ENCODE assay signal across 17 mouse cellular contexts in the genomic region with DNA sequence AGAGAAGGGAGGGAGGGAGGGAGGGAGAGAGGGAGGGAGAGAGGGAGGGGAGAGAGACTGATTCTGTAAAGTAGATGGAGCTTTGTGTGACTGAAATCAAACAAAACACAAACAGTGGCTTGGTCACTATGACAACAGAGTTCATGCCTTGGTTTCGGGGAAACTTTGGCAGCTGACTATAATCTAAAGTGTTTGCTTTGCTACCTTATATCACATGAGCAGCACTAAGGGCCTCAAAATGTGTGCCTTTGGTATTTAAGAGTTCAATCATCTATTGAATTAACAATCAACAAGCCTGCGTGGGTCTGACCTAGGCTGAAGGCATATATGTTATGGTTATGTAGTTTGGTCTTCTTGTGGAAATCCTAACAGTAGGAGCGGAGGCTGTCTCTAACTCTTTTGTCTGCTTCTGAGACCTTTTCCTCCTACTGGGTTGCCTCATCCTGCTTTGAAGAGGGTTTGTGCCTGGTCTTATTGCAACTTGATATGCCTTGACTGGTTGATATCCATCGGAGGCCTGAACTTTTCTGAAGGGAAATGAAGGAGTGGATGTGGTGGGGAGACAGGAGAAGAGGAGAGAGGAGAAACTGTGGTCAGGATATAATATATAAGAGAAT. TPM values are rescaled to one million over a fixed set of nuclear protein-coding genes. Genes with fewer than 3 reads are reported as not detected.
A peak's percentile ranks its signal among the peaks of the same experiment; 100 is the strongest.
DNase-seq lines count a peak whose midpoint lies in the region; ATAC-seq and TF ChIP-seq lines count a peak whose summit lies in the region.
"Had no signal": no experiment of that assay in that cellular context is flagged by ENCODE, and none has a peak within 500 bp of the region (broad histone marks: within the 10 kb centered on the region; RNA-seq: fewer than 3 reads in every experiment).

No protein-coding gene starts in this region.

- no peaks in the 10 kb centered on the region for H3K9me3 ChIP-seq in midbrain, embryonic 11.5 days (ENCODE audit: control insufficient read depth, low read length)
- H3K9me3 ChIP-seq in midbrain, postnatal 0 days (ENCODE audit: low read length): no peaks in the 10 kb centered on the region
- H3K9me3 ChIP-seq in intestine, embryonic 16.5 days (ENCODE audit: control insufficient read depth, low read length): no peaks in the 10 kb centered on the region
- H3K9me3 ChIP-seq: embryonic facial prominence, embryonic 13.5 days; forebrain, embryonic 10.5 days; limb, embryonic 13.5 days; midbrain, embryonic 12.5 days had no signal

- no peak overlapping the region for H3K27ac ChIP-seq in midbrain, embryonic 11.5 days (ENCODE audit: low read depth, low read length)
- H3K27ac ChIP-seq in midbrain, postnatal 0 days (ENCODE audit: low read depth, low read length): no peak overlapping the region
- H3K27ac ChIP-seq in intestine, embryonic 16.5 days (ENCODE audit: low read length): no peak overlapping the region
- H3K27ac ChIP-seq: embryonic facial prominence, embryonic 13.5 days; forebrain, embryonic 10.5 days; limb, embryonic 13.5 days; midbrain, embryonic 12.5 days had no signal

- H3K4me3 ChIP-seq in midbrain, embryonic 11.5 days (ENCODE audit: low read depth, low read length): no peak overlapping the region
- no peak overlapping the region for H3K4me3 ChIP-seq in midbrain, postnatal 0 days (ENCODE audit: low read depth, low read length)
- H3K4me3 ChIP-seq in intestine, embryonic 16.5 days (ENCODE audit: low read length): no peak overlapping the region
- H3K4me3 ChIP-seq: embryonic facial prominence, embryonic 13.5 days; forebrain, embryonic 10.5 days; limb, embryonic 13.5 days; midbrain, embryonic 12.5 days had no signal

- DNase-seq in midbrain, embryonic 11.5 days (ENCODE audit: low spot score, missing footprints): peak; percentile 86
- DNase-seq in midbrain, postnatal 0 days (ENCODE audit: low spot score): no peak
- peak; percentile 56 for DNase-seq in lung, postnatal 10 days
- DNase-seq in yolk sac, embryonic 10.5 days (ENCODE audit: low spot score): peak; percentile 42
- no peak for DNase-seq in layer of hippocampus, postnatal 10 days (ENCODE audit: low spot score in 2 of 2)
- DNase-seq in gastrocnemius, postnatal 25 days: no peak
- DNase-seq: cerebellum, postnatal 14 days; right cerebral cortex, adult 18-20 months; spleen, adult 18-20 months; thymus, postnatal 25 days had no signal

- no peak overlapping the region for H3K4me2 ChIP-seq in midbrain, embryonic 11.5 days
- H3K4me2 ChIP-seq in midbrain, postnatal 0 days (ENCODE audit: low read depth, low read length, poor library complexity, severe bottlenecking): no peak overlapping the region
- no peak overlapping the region for H3K4me2 ChIP-seq in intestine, embryonic 16.5 days (ENCODE audit: low read depth, low read length)
- H3K4me2 ChIP-seq: embryonic facial prominence, embryonic 13.5 days; limb, embryonic 13.5 days; midbrain, embryonic 12.5 days had no signal

- WGBS in midbrain, embryonic 11.5 days: 67% methylated on average over 4 of the region's 4 CpGs
- 61% methylated on average over 4 of the region's 4 CpGs for WGBS in midbrain, postnatal 0 days
- WGBS in intestine, embryonic 16.5 days: 42% methylated on average over 4 of the region's 4 CpGs

- no peak for TF ChIP-seq CTCF in midbrain, postnatal 0 days (IDR thresholded peaks at IDR 0.05)

- no peak for ATAC-seq in midbrain, embryonic 11.5 days (ENCODE audit: low FRiP score)
- no peak for ATAC-seq in midbrain, postnatal 0 days (ENCODE audit: low FRiP score)
- ATAC-seq in intestine, embryonic 16.5 days: peak; percentile 76
- ATAC-seq: inflammation-experienced regulatory T-cells, adult 6 months had no signal

- H3K9ac ChIP-seq in midbrain, embryonic 11.5 days (ENCODE audit: low read length): no peak overlapping the region
- no peak overlapping the region for H3K9ac ChIP-seq in midbrain, postnatal 0 days (replicated peaks; ENCODE audit: low read length, poor library complexity, severe bottlenecking)
- H3K9ac ChIP-seq in intestine, embryonic 16.5 days (ENCODE audit: low read depth, low read length): no peak overlapping the region
- H3K9ac ChIP-seq: embryonic facial prominence, embryonic 13.5 days; limb, embryonic 13.5 days; midbrain, embryonic 12.5 days had no signal

- H3K4me1 ChIP-seq in midbrain, embryonic 11.5 days (ENCODE audit: control insufficient read depth, insufficient read depth, low read length): no peaks in the 10 kb centered on the region
- H3K4me1 ChIP-seq in midbrain, postnatal 0 days (ENCODE audit: insufficient read depth, low read length): no peaks in the 10 kb centered on the region
- H3K4me1 ChIP-seq in intestine, embryonic 16.5 days (ENCODE audit: control insufficient read depth, insufficient read depth, low read length): no peaks in the 10 kb centered on the region; the same call in 1 of the 2 replicates
- H3K4me1 ChIP-seq: limb, embryonic 13.5 days had no signal

- H3K36me3 ChIP-seq in midbrain, embryonic 11.5 days (ENCODE audit: control insufficient read depth, insufficient read depth, low read length): no peaks in the 10 kb centered on the region
- H3K36me3 ChIP-seq in midbrain, postnatal 0 days (ENCODE audit: insufficient read depth, low read length): no peaks in the 10 kb centered on the region
- no peaks in the 10 kb centered on the region for H3K36me3 ChIP-seq in intestine, embryonic 16.5 days (ENCODE audit: control insufficient read depth, insufficient read depth, low read length)
- H3K36me3 ChIP-seq: embryonic facial prominence, embryonic 13.5 days; forebrain, embryonic 10.5 days; limb, embryonic 13.5 days; midbrain, embryonic 12.5 days had no signal

- no peaks in the 10 kb centered on the region for H3K27me3 ChIP-seq in midbrain, embryonic 11.5 days (ENCODE audit: control insufficient read depth, insufficient read depth, low read length)
- H3K27me3 ChIP-seq in midbrain, postnatal 0 days (ENCODE audit: insufficient read depth, low read length): no peaks in the 10 kb centered on the region
- H3K27me3 ChIP-seq in intestine, embryonic 16.5 days (replicated peaks; ENCODE audit: control insufficient read depth, insufficient read depth, low read length): no peaks in the 10 kb centered on the region
- H3K27me3 ChIP-seq: embryonic facial prominence, embryonic 13.5 days; limb, embryonic 13.5 days; midbrain, embryonic 12.5 days had no signal

RNA-seq across cellular contexts. Expression of a gene that starts 15.1 kb away (rescaled TPM):
- 4.3 and 4.6 TPM in 2 replicates for polyA plus RNA-seq in midbrain, embryonic 11.5 days (2014; fragmentation: Nextera tagmentation; extraction: Ambion mirVana)
- total RNA-seq in midbrain, postnatal 0 days (2014; rRNA removed): 12.7 and 14.5 TPM in 2 replicates
- 8.1 and 8.9 TPM in 2 replicates for polyA plus RNA-seq in midbrain, postnatal 0 days (2015; fragmentation: Nextera tagmentation; extraction: Ambion mirVana)
- 19.5 and 22.4 TPM in 2 replicates for polyA plus RNA-seq in intestine, embryonic 16.5 days (2015; fragmentation: Nextera tagmentation; extraction: Ambion mirVana)
- 1 to 10 TPM; 8.1 TPM for total RNA-seq in layer of hippocampus, postnatal 10 days (2021)
- 1 to 10 TPM; 1.7 to 2.0 TPM for total RNA-seq in gastrocnemius, postnatal 25 days (2021)
- total RNA-seq: neutrophil, adult 5-6 weeks had no signal
- polyA plus RNA-seq: inflammation-experienced regulatory T-cells, adult 6 months had no signal

Comparison
In these comparisons a context has a peak if more than half of its experiments do, and no peak if none do; other contexts are left out.
1. DNase-seq: peak in midbrain, embryonic 11.5 days (single experiment), lung, postnatal 10 days (single experiment) and yolk sac, embryonic 10.5 days (single experiment); none in midbrain, postnatal 0 days (single experiment), layer of hippocampus, postnatal 10 days (0 of 2) and gastrocnemius, postnatal 25 days (single experiment).